Mouse (Mus musculus) adrenal gland, postnatal 0 days (tissue): Measurements from ENCODE around the gene Pld1. TPM values are rescaled to one million over a fixed set of nuclear protein-coding genes. Genes with fewer than 3 reads are reported as not detected.

Experiments used
- polyA plus RNA-seq: library from polyadenylated mRNA; unstranded; fragments of >200 nt; fragmentation: Nextera tagmentation; extraction: Ambion mirVana; gene quantifications from 2 replicates; pipeline ENCODE4 v1.2.1, GENCODE M21; 2015

Gene Pld1
- polyA plus RNA-seq: 3.2 and 4.1 TPM in 2 replicates

GRCm38 (mm10) chr3:27938381-27939323, at the start of gene Pld1:
Gene Pld1, plus strand, starts transcription at chr3:27938695.

GRCm38 (mm10) chr3:27896318-27896892, 42.1 kb upstream of the Pld1 start, which contains the start of gene Tmem212:
Gene Tmem212, minus strand, starts transcription at chr3:27896368.

Other genes starting within 250 kb of the Pld1 start
- 16.1 and 24.0 TPM in 2 replicates for gene Fndc3b, start 227.4 kb upstream of the Pld1 start, polyA plus RNA-seq
- gene Tmem212, start 42.3 kb upstream of the Pld1 start, polyA plus RNA-seq: not detected in 2 replicates